Mouse (Mus musculus) stomach, embryonic 14.5 days (tissue): ENCODE data around the gene Col26a1. TPM values are rescaled to one million over a fixed set of nuclear protein-coding genes. Genes with fewer than 3 reads are reported as not detected.
"Not testable (repeated sequence)": the region's sequence is repeated elsewhere in the genome, so short reads cannot be mapped to it uniquely, and the experiment has no call there.

ENCODE experiments used
- ATAC-seq: fragments of 200-750 bp; cut with Nextera tagmentation; 2 replicates; pipeline ENCODE4 v1.8.0; 2017; ENCODE audit warnings: low read depth, moderate TSS enrichment; ENCODE audit not compliant: insufficient number of reproducible peaks, insufficient read depth, low FRiP score
- H3K27ac ChIP-seq: fragments of 300-500 bp; sonication (generic); 2 replicates; pipeline ENCODE4 v1.5.1; 2014; ENCODE audit warnings: mild to moderate bottlenecking, low read length, moderate library complexity, mixed read lengths
- H3K27me3 ChIP-seq: fragments of 300-500 bp; sonication (generic); 2 replicates; pipeline ENCODE4 v1.6.1; 2014; ENCODE audit warnings: low read length, control low read depth, mixed read lengths; ENCODE audit not compliant: control insufficient read depth, insufficient read depth
- H3K36me3 ChIP-seq: fragments of 300-500 bp; sonication (generic); 2 replicates; pipeline ENCODE4 v1.6.1; 2014; ENCODE audit warnings: mild to moderate bottlenecking, control low read depth, low read length, moderate library complexity, mixed read lengths; ENCODE audit not compliant: control insufficient read depth, insufficient read depth
- H3K4me1 ChIP-seq: fragments of 300-500 bp; sonication (generic); 2 replicates; pipeline ENCODE4 v1.6.1; 2014; ENCODE audit warnings: low read length, control low read depth, mixed read lengths; ENCODE audit not compliant: control insufficient read depth, insufficient read depth
- H3K4me2 ChIP-seq: fragments of 300-500 bp; sonication (generic); replicated peaks from 2 replicates; pipeline ENCODE4 v1.6.1; 2014; ENCODE audit warnings: low read depth, low read length, control low read depth
- H3K4me3 ChIP-seq: fragments of 300-500 bp; sonication (generic); 2 replicates; pipeline ENCODE4 v1.5.1; 2014; ENCODE audit warnings: low read depth, low read length, control low read depth
- H3K9ac ChIP-seq: fragments of 300-500 bp; sonication (generic); replicated peaks from 2 replicates; pipeline ENCODE4 v1.6.1; 2014; ENCODE audit warnings: low read depth, mild to moderate bottlenecking, control low read depth, low read length, moderate library complexity, mixed read lengths
- H3K9me3 ChIP-seq: fragments of 300-500 bp; sonication (generic); 2 replicates; pipeline ENCODE4 v1.6.1; 2016; ENCODE audit warnings: low read depth, low read length, control low read depth; ENCODE audit not compliant: control insufficient read depth
- WGBS: fragments of 180-500 bp; shearing (Covaris S2); extraction: QIAGEN DNeasy Blood & Tissue Kit; methylation state at CpG from one replicate; pipeline ENCODE4 v1.1.7; 2014; 5-methylcytosine and 5-hydroxymethylcytosine counted together
- polyA plus RNA-seq: library from polyadenylated mRNA; unstranded; fragments of >200 nt; fragmentation: Nextera tagmentation; extraction: Ambion mirVana; gene quantifications from 2 replicates; pipeline ENCODE4 v1.2.1, GENCODE M21; 2014

Col26a1 gene
- polyA plus RNA-seq, 1 experiment from 2014 or later, result 11.7 TPM

DNA sequence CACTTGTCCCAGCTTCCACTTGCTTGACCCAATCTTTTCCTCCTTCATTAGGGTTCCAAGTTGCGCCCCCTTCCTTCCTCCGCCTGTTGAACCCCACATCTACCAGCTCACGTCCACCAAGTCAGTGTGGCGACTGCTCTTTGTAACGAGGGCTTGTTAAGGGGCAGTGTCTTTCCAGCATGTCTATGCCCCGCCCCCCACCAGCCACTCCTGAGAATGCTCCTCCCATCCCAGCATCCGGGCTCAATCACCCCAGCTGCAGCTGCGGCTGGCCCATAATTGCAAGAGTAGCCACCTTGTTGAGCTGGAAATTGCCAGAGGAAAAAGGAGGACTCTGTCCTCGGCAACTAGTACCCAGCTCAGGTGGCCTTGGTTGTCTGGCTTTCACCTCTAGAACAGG, 136.4 kb downstream of the Col26a1 start:
- no peak for ATAC-seq
- 76% methylated on average over 9 of the region's 9 CpGs for WGBS
- H3K9ac ChIP-seq, result no peak overlapping the region
- no peak overlapping the region for H3K4me2 ChIP-seq
- H3K27ac ChIP-seq, result no peak overlapping the region
- H3K4me3 ChIP-seq, result no peak overlapping the region
- H3K27me3 ChIP-seq, result no peaks in the 10 kb centered on the region
- peaks cover 5% of the 10 kb centered on the region; the same call in 1 of the 2 replicates for H3K36me3 ChIP-seq
- peaks cover 22% of the 10 kb centered on the region for H3K9me3 ChIP-seq
- H3K4me1 ChIP-seq, result no peaks in the 10 kb centered on the region

DNA sequence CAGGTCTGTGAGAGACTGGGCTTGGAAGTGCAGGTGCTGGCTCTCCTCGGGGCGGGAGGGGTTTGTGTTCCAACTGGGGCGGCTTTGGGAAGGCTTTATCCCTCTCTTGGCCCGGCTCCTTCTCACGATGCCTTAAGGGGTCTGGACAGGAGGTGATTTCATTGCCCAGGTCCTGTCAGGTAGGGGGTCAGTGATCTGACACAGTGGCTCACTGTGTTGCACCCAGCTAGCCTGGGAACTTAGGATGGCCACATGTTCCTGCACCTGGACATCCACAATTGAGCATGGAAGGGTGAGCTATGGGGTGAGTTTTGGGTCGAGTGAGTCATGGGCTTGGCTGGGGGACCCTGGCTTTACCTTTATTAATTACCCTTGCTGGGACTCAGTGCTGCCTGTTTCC, 144.1 kb downstream of the Col26a1 start:
- no peak overlapping the region for H3K4me2 ChIP-seq
- H3K4me1 ChIP-seq, result no peaks in the 10 kb centered on the region
- no peak overlapping the region for H3K4me3 ChIP-seq
- WGBS, result 61% methylated on average over 6 of the region's 6 CpGs
- H3K27me3 ChIP-seq, result no peaks in the 10 kb centered on the region
- H3K36me3 ChIP-seq, result no peaks in the 10 kb centered on the region
- H3K27ac ChIP-seq, result no peak overlapping the region
- H3K9me3 ChIP-seq, result no peaks in the 10 kb centered on the region
- no peak overlapping the region for H3K9ac ChIP-seq
- ATAC-seq, result no peak

DNA sequence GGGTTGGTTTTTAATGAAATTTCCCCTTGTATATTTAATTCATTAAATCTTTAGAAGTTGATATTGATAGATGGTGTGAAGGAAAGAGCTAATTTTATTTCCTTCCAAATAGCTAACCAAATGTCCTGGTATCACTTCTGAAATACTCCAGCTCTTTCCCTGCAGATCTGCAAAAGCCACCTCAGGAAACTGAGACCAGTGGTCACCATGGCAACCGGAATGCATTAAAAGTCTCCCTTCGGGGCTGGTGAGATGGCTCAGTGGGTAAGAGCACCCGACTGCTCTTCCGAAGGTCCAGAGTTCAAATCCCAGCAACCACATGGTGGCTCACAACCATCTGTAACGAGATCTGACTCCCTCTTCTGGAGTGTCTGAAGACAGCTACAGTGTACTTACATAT, 156.7 kb downstream of the Col26a1 start:
- not testable (repeated sequence) for H3K27me3 ChIP-seq, H3K27ac ChIP-seq, H3K9me3 ChIP-seq, H3K4me1 ChIP-seq, H3K9ac ChIP-seq, ATAC-seq, H3K4me3 ChIP-seq, H3K4me2 ChIP-seq, H3K36me3 ChIP-seq
- 89% methylated on average over 4 of the region's 5 CpGs for WGBS

DNA sequence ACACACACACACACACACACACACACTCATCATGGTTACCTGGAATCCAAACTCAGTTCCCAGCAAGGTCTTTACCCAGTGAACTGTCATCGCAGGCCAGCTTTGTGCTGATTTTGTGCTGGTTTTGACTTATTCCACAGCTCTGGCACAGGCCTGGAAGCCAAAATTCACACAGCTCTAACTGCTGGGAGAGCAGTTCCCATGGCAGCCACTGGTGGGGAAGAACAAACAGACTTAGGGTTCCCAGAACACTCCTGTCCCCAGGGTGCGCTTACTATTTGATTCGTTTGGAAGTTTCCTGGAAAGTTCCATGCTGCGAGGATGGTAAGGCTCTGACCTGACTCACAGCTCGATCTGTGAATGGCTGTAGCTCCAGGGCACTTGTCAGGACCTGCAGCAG, 161.4 kb downstream of the Col26a1 start:
- Histone ChIP-seq H3K4me3 (no peak overlapping the region), H3K4me1 (no peaks in the 10 kb centered on the region), H3K27me3 (no peaks in the 10 kb centered on the region), H3K9ac (no peak overlapping the region), H3K27ac (no peak overlapping the region), H3K4me2 (no peak overlapping the region), H3K9me3 (no peaks in the 10 kb centered on the region), H3K36me3 (no peaks in the 10 kb centered on the region)
- ATAC-seq, result no peak
- 84% methylated on average over 5 of the region's 5 CpGs for WGBS

DNA sequence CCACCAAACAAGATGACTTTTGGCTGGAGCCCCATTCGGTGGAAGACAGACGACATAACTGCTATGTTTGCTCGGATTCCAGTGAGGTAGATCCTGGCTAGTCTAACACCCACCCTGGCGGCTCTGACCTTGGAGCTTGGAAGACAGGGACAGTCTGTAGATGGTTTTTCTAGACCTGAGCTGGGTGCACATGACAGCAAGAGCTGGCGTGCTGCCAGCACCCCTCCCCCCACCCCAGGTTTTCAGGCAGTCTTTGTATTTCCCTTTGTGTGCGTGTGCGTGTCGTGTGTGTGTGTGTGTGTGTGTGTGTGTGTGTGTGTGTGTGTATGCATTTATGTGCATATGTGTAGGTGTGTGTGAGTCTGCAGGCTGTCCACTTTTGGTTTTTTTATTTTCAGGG, 164.4 kb downstream of the Col26a1 start:
- Histone ChIP-seq H3K4me1 (no peaks in the 10 kb centered on the region), H3K36me3 (no peaks in the 10 kb centered on the region), H3K27ac (no peak overlapping the region), H3K27me3 (no peaks in the 10 kb centered on the region), H3K4me2 (no peak overlapping the region), H3K4me3 (no peak overlapping the region), H3K9ac (no peak overlapping the region), H3K9me3 (no peaks in the 10 kb centered on the region)
- no peak for ATAC-seq
- 48% methylated on average over 8 of the region's 8 CpGs for WGBS

DNA sequence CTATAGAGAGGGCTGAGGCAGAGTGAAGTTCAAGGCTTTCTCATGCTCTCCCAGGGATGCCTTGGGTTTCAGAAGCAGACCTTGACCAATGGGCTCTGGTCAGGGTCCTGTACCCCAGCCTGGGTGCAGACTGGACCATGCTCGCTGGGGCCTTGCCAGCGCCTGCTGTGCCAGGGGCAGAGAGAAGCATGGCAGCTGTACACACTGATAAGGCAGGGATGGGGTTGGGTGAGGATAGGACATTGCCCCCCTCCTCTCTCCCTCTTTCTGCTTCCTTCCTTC, 165.5 kb downstream of the Col26a1 start:
- Histone ChIP-seq H3K27ac (no peak overlapping the region), H3K9ac (no peak overlapping the region), H3K36me3 (no peaks in the 10 kb centered on the region), H3K27me3 (no peaks in the 10 kb centered on the region), H3K9me3 (no peaks in the 10 kb centered on the region), H3K4me1 (no peaks in the 10 kb centered on the region), H3K4me2 (no peak overlapping the region), H3K4me3 (no peak overlapping the region)
- no peak for ATAC-seq
- 79% methylated on average over 2 of the region's 2 CpGs for WGBS

DNA sequence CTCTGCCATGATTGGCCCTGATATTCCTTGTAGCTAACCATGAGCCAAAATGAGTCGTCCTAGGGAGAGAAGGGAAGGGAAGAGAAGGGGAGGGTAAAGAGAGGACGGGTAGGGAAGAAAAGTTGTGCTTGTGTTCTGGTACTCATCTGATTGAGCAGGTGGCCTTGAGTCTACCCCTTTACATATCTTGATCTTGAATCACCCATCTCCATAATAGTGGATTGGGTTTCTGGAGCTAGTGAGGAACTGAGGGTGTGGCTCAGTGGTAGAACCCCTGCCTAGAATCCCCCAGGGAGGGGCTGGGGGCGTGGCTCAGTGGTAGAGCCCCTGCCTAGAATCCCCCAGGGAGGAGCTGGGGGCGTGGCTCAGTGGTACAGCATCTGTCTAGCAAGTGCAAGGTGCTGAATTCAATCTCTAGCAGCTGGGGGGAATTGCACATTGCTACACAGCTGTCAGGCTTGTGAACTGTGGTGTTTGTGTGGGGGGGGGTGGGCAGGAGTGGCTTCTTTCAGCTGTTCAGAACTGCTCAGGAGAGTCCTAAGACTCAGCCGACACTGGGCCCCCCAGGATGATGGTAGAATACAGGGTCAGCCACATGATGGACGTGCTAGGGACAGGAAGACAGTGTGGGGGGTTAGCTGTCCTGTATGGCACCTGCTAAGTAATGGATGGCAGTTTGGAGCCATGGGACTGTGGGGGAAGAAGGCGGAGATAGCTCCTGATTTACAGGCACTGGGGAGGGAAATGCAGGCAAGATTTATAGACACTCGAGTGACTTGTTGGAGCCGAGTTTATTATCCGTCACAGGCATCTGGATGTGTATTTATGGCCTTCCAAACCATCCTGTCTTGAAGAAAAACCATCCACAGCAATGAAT, 166.1 kb downstream of the Col26a1 start:
- Histone ChIP-seq H3K9me3 (no peaks in the 10 kb centered on the region), H3K27ac (no peak overlapping the region)
- ATAC-seq, result no peak

DNA sequence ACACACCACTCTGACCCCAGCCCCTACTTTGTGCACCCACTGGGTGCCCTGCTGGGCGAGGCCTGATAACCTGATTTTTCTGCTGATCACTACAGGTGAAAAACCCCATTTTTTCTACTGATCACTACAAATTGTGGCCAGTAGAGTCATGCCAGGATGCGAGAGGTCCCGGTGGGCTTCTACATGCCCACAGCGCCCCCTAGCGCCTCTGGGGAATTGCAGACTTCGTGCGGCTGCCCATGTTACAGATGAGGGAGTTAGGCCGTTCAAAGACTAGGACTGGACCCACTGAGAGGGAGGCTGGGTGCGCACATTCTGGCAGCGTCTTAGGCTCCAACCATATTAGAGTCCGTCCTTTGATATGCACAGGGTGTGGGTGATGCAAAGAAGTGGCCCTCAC, 168.1 kb downstream of the Col26a1 start:
- Histone ChIP-seq H3K4me1 (no peaks in the 10 kb centered on the region), H3K27ac (no peak overlapping the region), H3K4me3 (no peak overlapping the region; the same call in 1 of the 2 replicates), H3K36me3 (no peaks in the 10 kb centered on the region), H3K27me3 (no peaks in the 10 kb centered on the region), H3K9ac (no peak overlapping the region), H3K9me3 (no peaks in the 10 kb centered on the region), H3K4me2 (peak overlapping the region; percentile 14)
- ATAC-seq, result no peak
- 29% methylated on average over 11 of the region's 11 CpGs for WGBS

More for the DNA sequence above, 166.1 kb downstream of the Col26a1 start:
- WGBS, result 45% methylated on average over 10 of the region's 10 CpGs
- H3K4me3 ChIP-seq, result no peak overlapping the region
- no peaks in the 10 kb centered on the region for H3K27me3 ChIP-seq
- H3K9ac ChIP-seq, result no peak overlapping the region
- no peaks in the 10 kb centered on the region for H3K36me3 ChIP-seq
- no peak overlapping the region for H3K4me2 ChIP-seq
- no peaks in the 10 kb centered on the region for H3K4me1 ChIP-seq
